ENCODE assay signal across 18 mouse cellular contexts in genomic region chr7:25290463-25290862, GRCm38 (mm10). TPM values are rescaled to one million over a fixed set of nuclear protein-coding genes. Genes with fewer than 3 reads are reported as not detected.
DNase-seq lines count a peak whose midpoint lies in the region; ATAC-seq lines count a peak whose summit lies in the region.
"Had no signal": no experiment of that assay in that cellular context is flagged by ENCODE, and none has a peak within 500 bp of the region (broad histone marks: within the 10 kb centered on the region; RNA-seq: fewer than 3 reads in every experiment).

No protein-coding gene starts in this region.

- no peak overlapping the region for H3K9ac ChIP-seq in heart, embryonic 12.5 days
- no peak overlapping the region for H3K9ac ChIP-seq in lung, embryonic 16.5 days (ENCODE audit: low read length)
- no peak overlapping the region for H3K9ac ChIP-seq in embryonic facial prominence, embryonic 15.5 days
- no peak overlapping the region for H3K9ac ChIP-seq in stomach, embryonic 16.5 days (ENCODE audit: low read length)
- no peak overlapping the region for H3K9ac ChIP-seq in neural tube, embryonic 15.5 days (replicated peaks)
- H3K9ac ChIP-seq: hindbrain, embryonic 13.5 days had no signal

- no peak overlapping the region for H3K4me2 ChIP-seq in heart, embryonic 12.5 days
- H3K4me2 ChIP-seq in lung, embryonic 16.5 days (ENCODE audit: low read depth, low read length), result no peak overlapping the region
- H3K4me2 ChIP-seq in embryonic facial prominence, embryonic 15.5 days (replicated peaks), result no peak overlapping the region
- H3K4me2 ChIP-seq in stomach, embryonic 16.5 days (ENCODE audit: low read depth, low read length), result no peak overlapping the region
- no peak overlapping the region for H3K4me2 ChIP-seq in neural tube, embryonic 15.5 days
- H3K4me2 ChIP-seq: hindbrain, embryonic 13.5 days had no signal

- peaks cover 100% of the 10 kb centered on the region for H3K36me3 ChIP-seq in heart, embryonic 12.5 days
- peaks cover 84% of the 10 kb centered on the region for H3K36me3 ChIP-seq in lung, embryonic 16.5 days (ENCODE audit: control insufficient read depth, insufficient read depth, low read length)
- peaks cover 99% of the 10 kb centered on the region for H3K36me3 ChIP-seq in embryonic facial prominence, embryonic 15.5 days
- peaks cover 54% of the 10 kb centered on the region for H3K36me3 ChIP-seq in stomach, embryonic 16.5 days (ENCODE audit: control insufficient read depth, insufficient read depth, low read length)
- H3K36me3 ChIP-seq in neural tube, embryonic 15.5 days, result peaks cover 100% of the 10 kb centered on the region

- intact Hi-C loops in heart, postnatal 14 days (cut with DNase I), result no loop called here

- 96% methylated on average over 1 of the region's 1 CpGs for WGBS in heart, embryonic 12.5 days
- 93% methylated on average over 1 of the region's 1 CpGs for WGBS in lung, embryonic 16.5 days
- WGBS in embryonic facial prominence, embryonic 15.5 days, result 95% methylated on average over 1 of the region's 1 CpGs
- 72% methylated on average over 1 of the region's 1 CpGs for WGBS in stomach, embryonic 16.5 days
- WGBS in neural tube, embryonic 15.5 days, result 100% methylated on average over 1 of the region's 1 CpGs

- H3K4me3 ChIP-seq in heart, embryonic 12.5 days, result no peak overlapping the region
- H3K4me3 ChIP-seq in lung, embryonic 16.5 days (ENCODE audit: low read length), result no peak overlapping the region
- H3K4me3 ChIP-seq in embryonic facial prominence, embryonic 15.5 days (replicated peaks), result no peak overlapping the region
- H3K4me3 ChIP-seq in stomach, embryonic 16.5 days (replicated peaks; ENCODE audit: low read length), result no peak overlapping the region
- H3K4me3 ChIP-seq in neural tube, embryonic 15.5 days (replicated peaks), result no peak overlapping the region
- H3K4me3 ChIP-seq: erythroblast, embryonic 14.5 days; hindbrain, embryonic 13.5 days had no signal

- H3K27ac ChIP-seq in heart, embryonic 12.5 days (ENCODE audit: poor library complexity, severe bottlenecking), result 0 out of 2 replicates have a peak overlapping the region, but pooled peaks have one; percentile 8
- H3K27ac ChIP-seq in lung, embryonic 16.5 days (ENCODE audit: low read length), result no peak overlapping the region
- H3K27ac ChIP-seq in embryonic facial prominence, embryonic 15.5 days (replicated peaks), result peak overlapping the region; percentile 12
- H3K27ac ChIP-seq in stomach, embryonic 16.5 days (ENCODE audit: low read length), result no peak overlapping the region
- no peak overlapping the region for H3K27ac ChIP-seq in neural tube, embryonic 15.5 days (replicated peaks)

- DNase-seq in heart, postnatal 14 days, result no peak
- no peak for DNase-seq in lung, postnatal 14 days
- DNase-seq: cerebellum, adult 9-10 months had no signal

- peaks cover 3% of the 10 kb centered on the region; the same call in 1 of the 2 replicates for H3K9me3 ChIP-seq in heart, embryonic 12.5 days (replicated peaks)
- H3K9me3 ChIP-seq in lung, embryonic 16.5 days (ENCODE audit: control insufficient read depth, low read length), result no peaks in the 10 kb centered on the region
- no peaks in the 10 kb centered on the region for H3K9me3 ChIP-seq in embryonic facial prominence, embryonic 15.5 days (replicated peaks)
- no peaks in the 10 kb centered on the region for H3K9me3 ChIP-seq in stomach, embryonic 16.5 days (replicated peaks; ENCODE audit: control insufficient read depth, low read length)
- H3K9me3 ChIP-seq in neural tube, embryonic 15.5 days (replicated peaks), result no peaks in the 10 kb centered on the region
- H3K9me3 ChIP-seq: hindbrain, embryonic 13.5 days had no signal

- H3K4me1 ChIP-seq in heart, embryonic 12.5 days (replicated peaks), result peaks cover 27% of the 10 kb centered on the region
- no peaks in the 10 kb centered on the region for H3K4me1 ChIP-seq in lung, embryonic 16.5 days (replicated peaks; ENCODE audit: control insufficient read depth, insufficient read depth, low read length)
- peaks cover 15% of the 10 kb centered on the region for H3K4me1 ChIP-seq in embryonic facial prominence, embryonic 15.5 days
- H3K4me1 ChIP-seq in stomach, embryonic 16.5 days (ENCODE audit: control insufficient read depth, insufficient read depth, low read length), result peaks cover 13% of the 10 kb centered on the region; the same call in 1 of the 2 replicates
- H3K4me1 ChIP-seq in neural tube, embryonic 15.5 days, result peaks cover 20% of the 10 kb centered on the region

- ATAC-seq in heart, embryonic 12.5 days (ENCODE audit: insufficient number of reproducible peaks, low FRiP score), result no peak
- 0 out of 2 replicates have a peak, but pooled peaks have one; percentile 5 for ATAC-seq in lung, embryonic 16.5 days (ENCODE audit: low read depth)
- ATAC-seq in embryonic facial prominence, embryonic 15.5 days (ENCODE audit: insufficient number of reproducible peaks, low FRiP score, low TSS enrichment, low read depth), result no peak
- 0 out of 2 replicates have a peak, but pooled peaks have one; percentile 1 for ATAC-seq in stomach, embryonic 16.5 days (ENCODE audit: insufficient read depth, low FRiP score)
- no peak for ATAC-seq in neural tube, embryonic 15.5 days (ENCODE audit: low FRiP score)
- ATAC-seq: CD4-positive, CD25-positive, alpha-beta regulatory T cell, adult 4 months had no signal

- H3K27me3 ChIP-seq in heart, embryonic 12.5 days (replicated peaks), result no peaks in the 10 kb centered on the region
- H3K27me3 ChIP-seq in lung, embryonic 16.5 days (ENCODE audit: control insufficient read depth, insufficient read depth, low read depth, low read length), result no peaks in the 10 kb centered on the region
- H3K27me3 ChIP-seq in embryonic facial prominence, embryonic 15.5 days, result no peaks in the 10 kb centered on the region
- H3K27me3 ChIP-seq in stomach, embryonic 16.5 days (ENCODE audit: control insufficient read depth, insufficient read depth, low read length), result no peaks in the 10 kb centered on the region
- H3K27me3 ChIP-seq in neural tube, embryonic 15.5 days (replicated peaks), result no peaks in the 10 kb centered on the region
- H3K27me3 ChIP-seq: hindbrain, embryonic 13.5 days had no signal

RNA-seq across cellular contexts. Expression of gene Pafah1b3, which starts 7.3 kb away (rescaled TPM):
- polyA plus RNA-seq in heart, embryonic 12.5 days (2016; fragmentation: Nextera tagmentation; extraction: Ambion mirVana), result 127 and 131 TPM in 2 replicates
- total RNA-seq in heart, postnatal 14 days (2021), result 1 to 10 TPM; 5.1 to 5.6 TPM
- 170 and 173 TPM in 2 replicates for polyA plus RNA-seq in lung, embryonic 16.5 days (2015; fragmentation: Nextera tagmentation; extraction: Ambion mirVana)
- polyA plus RNA-seq in embryonic facial prominence, embryonic 15.5 days (2015; fragmentation: Nextera tagmentation; extraction: Ambion mirVana), result 213 and 216 TPM in 2 replicates
- polyA plus RNA-seq in stomach, embryonic 16.5 days (2015; fragmentation: Nextera tagmentation; extraction: Ambion mirVana), result 186 and 209 TPM in 2 replicates
- polyA plus RNA-seq in neural tube, embryonic 15.5 days (2015; fragmentation: Nextera tagmentation; extraction: Ambion mirVana), result 458 and 569 TPM in 2 replicates

RNA-seq across cellular contexts. Expression of gene Prr19, which starts 10.7 kb away (rescaled TPM):
- not detected in 2 replicates for polyA plus RNA-seq in heart, embryonic 12.5 days (2016; fragmentation: Nextera tagmentation; extraction: Ambion mirVana)
- not detected for total RNA-seq in heart, postnatal 14 days (2021)
- 0.13 TPM in 1 of 2 replicates, not detected in the other for polyA plus RNA-seq in lung, embryonic 16.5 days (2015; fragmentation: Nextera tagmentation; extraction: Ambion mirVana)
- 0.49 and 0.65 TPM in 2 replicates for polyA plus RNA-seq in embryonic facial prominence, embryonic 15.5 days (2015; fragmentation: Nextera tagmentation; extraction: Ambion mirVana)
- 0.49 and 0.57 TPM in 2 replicates for polyA plus RNA-seq in stomach, embryonic 16.5 days (2015; fragmentation: Nextera tagmentation; extraction: Ambion mirVana)
- 3.0 and 3.5 TPM in 2 replicates for polyA plus RNA-seq in neural tube, embryonic 15.5 days (2015; fragmentation: Nextera tagmentation; extraction: Ambion mirVana)
- total RNA-seq: adrenal gland, postnatal 25 days; gastrocnemius, postnatal 4 days; layer of hippocampus, adult 18-20 months; left cerebral cortex, adult 18-20 months; megakaryocyte-erythroid progenitor cell, adult 5-6 weeks; neutrophil, adult 5-6 weeks had no signal
- polyA plus RNA-seq: CD4-positive, CD25-positive, alpha-beta regulatory T cell, adult 4 months; erythroblast, embryonic 14.5 days; heart, embryonic 14.5 days had no signal

RNA-seq across cellular contexts. Expression of gene Tmem145, which starts 15.4 kb away (rescaled TPM):
- 0.23 and 0.30 TPM in 2 replicates for polyA plus RNA-seq in heart, embryonic 12.5 days (2016; fragmentation: Nextera tagmentation; extraction: Ambion mirVana)
- total RNA-seq in heart, postnatal 14 days (2021), result not detected
- 0.14 and 0.49 TPM in 2 replicates for polyA plus RNA-seq in lung, embryonic 16.5 days (2015; fragmentation: Nextera tagmentation; extraction: Ambion mirVana)
- 1.2 and 1.8 TPM in 2 replicates for polyA plus RNA-seq in embryonic facial prominence, embryonic 15.5 days (2015; fragmentation: Nextera tagmentation; extraction: Ambion mirVana)
- polyA plus RNA-seq in stomach, embryonic 16.5 days (2015; fragmentation: Nextera tagmentation; extraction: Ambion mirVana), result 0.57 and 0.66 TPM in 2 replicates
- polyA plus RNA-seq in neural tube, embryonic 15.5 days (2015; fragmentation: Nextera tagmentation; extraction: Ambion mirVana), result 73.5 and 98.1 TPM in 2 replicates
- total RNA-seq: megakaryocyte-erythroid progenitor cell, adult 5-6 weeks; neutrophil, adult 5-6 weeks had no signal
- polyA plus RNA-seq: CD4-positive, CD25-positive, alpha-beta regulatory T cell, adult 4 months; erythroblast, embryonic 14.5 days had no signal

RNA-seq across cellular contexts. Expression of gene Cic, which starts 23.0 kb away (rescaled TPM):
- 28.8 and 30.5 TPM in 2 replicates for polyA plus RNA-seq in heart, embryonic 12.5 days (2016; fragmentation: Nextera tagmentation; extraction: Ambion mirVana)
- total RNA-seq in heart, postnatal 14 days (2021), result 10 to 100 TPM; 71.2 to 78.7 TPM
- polyA plus RNA-seq in lung, embryonic 16.5 days (2015; fragmentation: Nextera tagmentation; extraction: Ambion mirVana), result 23.5 and 28.9 TPM in 2 replicates
- 46.3 and 50.6 TPM in 2 replicates for polyA plus RNA-seq in embryonic facial prominence, embryonic 15.5 days (2015; fragmentation: Nextera tagmentation; extraction: Ambion mirVana)
- polyA plus RNA-seq in stomach, embryonic 16.5 days (2015; fragmentation: Nextera tagmentation; extraction: Ambion mirVana), result 26.7 and 27.4 TPM in 2 replicates
- 33.3 and 37.2 TPM in 2 replicates for polyA plus RNA-seq in neural tube, embryonic 15.5 days (2015; fragmentation: Nextera tagmentation; extraction: Ambion mirVana)

RNA-seq across cellular contexts. Expression of gene Megf8, which starts 26.5 kb away (rescaled TPM):
- 10.3 and 10.8 TPM in 2 replicates for polyA plus RNA-seq in heart, embryonic 12.5 days (2016; fragmentation: Nextera tagmentation; extraction: Ambion mirVana)
- 10 to 100 TPM; 26.7 to 29.6 TPM for total RNA-seq in heart, postnatal 14 days (2021)
- 11.8 and 12.1 TPM in 2 replicates for polyA plus RNA-seq in lung, embryonic 16.5 days (2015; fragmentation: Nextera tagmentation; extraction: Ambion mirVana)
- 16.4 and 17.3 TPM in 2 replicates for polyA plus RNA-seq in embryonic facial prominence, embryonic 15.5 days (2015; fragmentation: Nextera tagmentation; extraction: Ambion mirVana)
- 9.5 and 10.7 TPM in 2 replicates for polyA plus RNA-seq in stomach, embryonic 16.5 days (2015; fragmentation: Nextera tagmentation; extraction: Ambion mirVana)
- 19.3 and 22.7 TPM in 2 replicates for polyA plus RNA-seq in neural tube, embryonic 15.5 days (2015; fragmentation: Nextera tagmentation; extraction: Ambion mirVana)

Comparison
In these comparisons a context has a peak if more than half of its experiments do, and no peak if none do; other contexts are left out.
1. ATAC-seq: peak in lung, embryonic 16.5 days (single experiment) and stomach, embryonic 16.5 days (single experiment); none in heart, embryonic 12.5 days (single experiment), embryonic facial prominence, embryonic 15.5 days (single experiment) and neural tube, embryonic 15.5 days (single experiment).
2. H3K27ac ChIP-seq: peak in heart, embryonic 12.5 days (single experiment) and embryonic facial prominence, embryonic 15.5 days (single experiment); none in lung, embryonic 16.5 days (single experiment), stomach, embryonic 16.5 days (single experiment) and neural tube, embryonic 15.5 days (single experiment).
3. RNA of gene Tmem145, which starts 15.4 kb away (polyA plus RNA-seq): 73.5 to 98.1 TPM in neural tube, embryonic 15.5 days; 1.2 to 1.8 TPM in embryonic facial prominence, embryonic 15.5 days, 0.57 to 0.66 TPM in stomach, embryonic 16.5 days, 0.23 to 0.30 TPM in heart, embryonic 12.5 days and 0.14 to 0.49 TPM in lung, embryonic 16.5 days; every median in the first group is over 10 times any median in the second.